Mouse (Mus musculus) MEL (cell line): ENCODE measurements around the gene Ttbk2. TPM values are rescaled to one million over a fixed set of nuclear protein-coding genes. Genes with fewer than 3 reads are reported as not detected.

ENCODE experiments used
- DNase-seq: peaks from one replicate; pipeline ENCODE4 v3.0.0; 2011; ENCODE audit warnings: low read depth, low spot score
- H3K27ac ChIP-seq: 2 replicates; pipeline ENCODE4 v1.5.1; 2012; ENCODE audit warnings: low read depth, mild to moderate bottlenecking, control low read depth, low read length, moderate library complexity; ENCODE audit not compliant: control insufficient read depth
- H3K27me3 ChIP-seq, 2 experiments: fragments of 150-350 bp in 1 of 2; sonication (generic) in 1 of 2; 2 replicates each; pipeline ENCODE4 v1.6.1; 2012; ENCODE audit warnings: low read length in 2 of 2, mild to moderate bottlenecking in 2 of 2, improper control_type of control experiment in 1 of 2, moderate library complexity in 1 of 2; ENCODE audit not compliant: insufficient read depth in 2 of 2, control insufficient read depth in 1 of 2
- H3K36me3 ChIP-seq, 2 experiments: 2 replicates each; pipeline ENCODE4 v1.6.1; 2012 to 2014; ENCODE audit warnings: low read length in 2 of 2, improper control_type of control experiment in 1 of 2, inconsistent platforms in 1 of 2, mild to moderate bottlenecking in 1 of 2; ENCODE audit not compliant: insufficient read depth in 2 of 2, control insufficient read depth in 1 of 2
- H3K4me1 ChIP-seq, 2 experiments: fragments of 150-350 bp in 1 of 2; sonication (generic) in 1 of 2; 2 replicates each; pipeline ENCODE4 v1.6.1; 2012; ENCODE audit warnings: low read length in 2 of 2, improper control_type of control experiment in 1 of 2, mild to moderate bottlenecking in 1 of 2; ENCODE audit not compliant: insufficient read depth in 2 of 2, control insufficient read depth in 1 of 2
- H3K4me3 ChIP-seq, 2 experiments: fragments of 150-350 bp in 1 of 2; sonication (generic) in 1 of 2; 2 replicates each; pipeline ENCODE4 v1.5.1; 2012; ENCODE audit warnings: low read depth in 2 of 2, low read length in 2 of 2, mild to moderate bottlenecking in 2 of 2, moderate library complexity in 2 of 2, control low read depth in 1 of 2, improper control_type of control experiment in 1 of 2; ENCODE audit not compliant: control insufficient read depth in 1 of 2, insufficient read depth in 1 of 2
- H3K79me2 ChIP-seq: 2 replicates; pipeline ENCODE4 v1.6.1; 2012; ENCODE audit warnings: mild to moderate bottlenecking, low read length, moderate library complexity; ENCODE audit not compliant: control insufficient read depth, poor library complexity, insufficient read depth
- H3K9ac ChIP-seq: 2 replicates; pipeline ENCODE4 v1.6.1; 2012; ENCODE audit warnings: low read depth, mild to moderate bottlenecking, control low read depth, low read length, moderate library complexity; ENCODE audit not compliant: control insufficient read depth, poor library complexity, severe bottlenecking
- H3K9me3 ChIP-seq: fragments of 150-350 bp; sonication (generic); replicated peaks from 2 replicates; pipeline ENCODE4 v1.6.1; 2012; ENCODE audit warnings: mild to moderate bottlenecking, low read length, improper control_type of control experiment, moderate library complexity; ENCODE audit not compliant: insufficient read depth
- BHLHE40 ChIP-seq: IDR thresholded peaks from 2 replicates; pipeline ENCODE4 v1.6.1; 2012; ENCODE audit warnings: low read depth, mild to moderate bottlenecking, inconsistent platforms, low read length, improper control_type of control experiment, borderline replicate concordance
- CHD2 ChIP-seq: IDR thresholded peaks from 2 replicates; pipeline ENCODE4 v1.6.1; 2011; ENCODE audit warnings: low read length, improper control_type of control experiment
- ELF1 ChIP-seq: IDR thresholded peaks from 2 replicates; pipeline ENCODE4 v1.6.1; 2014; ENCODE audit warnings: low read depth, mild to moderate bottlenecking, inconsistent platforms, low read length, improper control_type of control experiment, moderate library complexity
- ETS1 ChIP-seq: IDR thresholded peaks from 2 replicates; pipeline ENCODE4 v1.6.1; 2012; ENCODE audit warnings: low read depth, mild to moderate bottlenecking, inconsistent platforms, low read length, improper control_type of control experiment, moderate library complexity
- GATA1 ChIP-seq: IDR thresholded peaks from 2 replicates; pipeline ENCODE4 v1.6.1; 2011; ENCODE audit warnings: low read depth, low read length, improper control_type of control experiment
- HCFC1 ChIP-seq: IDR thresholded peaks from 2 replicates; pipeline ENCODE4 v1.6.1; 2012; ENCODE audit warnings: low read depth, mild to moderate bottlenecking, inconsistent platforms, low read length, improper control_type of control experiment, moderate library complexity
- KAT2A ChIP-seq: conservative IDR thresholded peaks from 2 replicates; pipeline ENCODE4 v1.6.1; 2012; ENCODE audit warnings: low read depth, low read length, improper control_type of control experiment, inconsistent platforms
- MAFK ChIP-seq: IDR thresholded peaks from 2 replicates; pipeline ENCODE4 v1.6.1; 2011; ENCODE audit warnings: low read depth, mild to moderate bottlenecking, low read length, improper control_type of control experiment, borderline replicate concordance
- MEF2A ChIP-seq: IDR thresholded peaks from 2 replicates; pipeline ENCODE4 v1.6.1; 2014; ENCODE audit warnings: low read depth, mild to moderate bottlenecking, inconsistent platforms, low read length, improper control_type of control experiment; ENCODE audit not compliant: poor library complexity, insufficient replicate concordance, severe bottlenecking; ENCODE audit errors: extremely low read depth
- MYC ChIP-seq: IDR thresholded peaks from 2 replicates; pipeline ENCODE4 v1.6.1; 2011; ENCODE audit warnings: low read depth, mild to moderate bottlenecking, low read length, improper control_type of control experiment, moderate library complexity
- POLR2A ChIP-seq, 2 experiments: IDR thresholded peaks; 2 replicates each; pipeline ENCODE4 v1.6.1; 2011 to 2012; ENCODE audit warnings: low read length in 2 of 2, mild to moderate bottlenecking in 2 of 2, control low read depth in 1 of 2, improper control_type of control experiment in 1 of 2, low read depth in 1 of 2, moderate library complexity in 1 of 2; ENCODE audit not compliant: control insufficient read depth in 1 of 2, insufficient read depth in 1 of 2, poor library complexity in 1 of 2
- POLR2AphosphoS2 ChIP-seq: IDR thresholded peaks from 2 replicates; pipeline ENCODE4 v1.6.1; 2011; ENCODE audit warnings: low read length, improper control_type of control experiment
- POLR2AphosphoS5 ChIP-seq: IDR thresholded peaks from 2 replicates; pipeline ENCODE4 v1.6.1; 2012; ENCODE audit warnings: low read depth, borderline replicate concordance, mild to moderate bottlenecking, inconsistent platforms, low read length, moderate library complexity, mixed read lengths
- RAD21 ChIP-seq: IDR thresholded peaks from 2 replicates; pipeline ENCODE4 v1.6.1; 2011; ENCODE audit warnings: mild to moderate bottlenecking, low read depth, low read length, improper control_type of control experiment
- RCOR1 ChIP-seq: IDR thresholded peaks from 2 replicates; pipeline ENCODE4 v1.6.1; 2012; ENCODE audit warnings: low read depth, mild to moderate bottlenecking, inconsistent platforms, low read length, improper control_type of control experiment
- TBP ChIP-seq: IDR thresholded peaks from 2 replicates; pipeline ENCODE4 v1.8.0; 2011; ENCODE audit warnings: low read depth, low read length, improper control_type of control experiment
- USF1 ChIP-seq: IDR thresholded peaks from 2 replicates; pipeline ENCODE4 v1.6.1; 2014; ENCODE audit warnings: low read depth, mild to moderate bottlenecking, inconsistent platforms, low read length, improper control_type of control experiment, moderate library complexity
- USF2 ChIP-seq, 2 experiments: IDR thresholded peaks; 2 replicates each; pipeline ENCODE4 v1.6.1; 2011 to 2012; ENCODE audit warnings: improper control_type of control experiment in 2 of 2, low read length in 2 of 2, borderline replicate concordance in 1 of 2, inconsistent platforms in 1 of 2, low read depth in 1 of 2, mild to moderate bottlenecking in 1 of 2; ENCODE audit not compliant: insufficient read depth in 1 of 2
- ZC3H11A ChIP-seq: IDR thresholded peaks from 2 replicates; pipeline ENCODE4 v1.6.1; 2012; ENCODE audit warnings: low read depth, mild to moderate bottlenecking, inconsistent platforms, low read length, improper control_type of control experiment
- ZMIZ1 ChIP-seq: IDR thresholded peaks from 2 replicates; pipeline ENCODE4 v1.6.1; 2012; ENCODE audit warnings: low read depth, mild to moderate bottlenecking, inconsistent platforms, low read length, improper control_type of control experiment, moderate library complexity
- polyA plus RNA-seq, 2 experiments: library from polyadenylated mRNA; stranded (reverse) in 1 of 2; unstranded in 1 of 2; fragments of >175 nt in 1 of 2; fragments of >200 nt in 1 of 2; gene quantifications; 2 replicates each; pipeline versions ENCODE4 v1.2.1 to v1.2.4; 2012; ENCODE audit warnings: low replicate concordance in 2 of 2, low read depth in 1 of 2; ENCODE audit not compliant: insufficient read length in 2 of 2, insufficient read depth in 1 of 2, missing spikeins in 1 of 2
- total RNA-seq: library from RNA; depleted of rRNA; stranded (reverse); fragments of 300-350 nt; gene quantifications from 2 replicates; pipeline ENCODE4 v1.2.3, GENCODE M21; 2012

Gene Ttbk2
- total and polyA plus RNA-seq, 3 experiments, result 2.1 to 3.0 TPM; not detected in 1

- Histone ChIP-seq H3K9ac (no peak overlapping the region), H3K27me3 (no peaks in the 10 kb centered on the region), H3K4me3 (no peak overlapping the region), H3K79me2 (no peaks in the 10 kb centered on the region), H3K9me3 (no peaks in the 10 kb centered on the region), H3K4me1 (no peaks in the 10 kb centered on the region), H3K27ac (no peak overlapping the region), H3K36me3 (peaks cover 0 to 13% of the 10 kb centered on the region in 2 experiments; a peak in 2 of 4 replicates)
- no peak for DNase-seq
- no peak for TF ChIP-seq ZMIZ1
- TF ChIP-seq ETS1, result no peak
- TF ChIP-seq USF2 (IDR thresholded peaks at IDR 0.05; ENCODE audit: borderline replicate concordance in 1 of 2, insufficient read depth in 1 of 2, low read depth in 1 of 2, low read length in 2 of 2), result no peak
- no peak for TF ChIP-seq RCOR1
- TF ChIP-seq RAD21, result no peak
- TF ChIP-seq MAFK, result no peak
- TF ChIP-seq KAT2A, result no peak
- TF ChIP-seq USF1, result no peak
- TF ChIP-seq HCFC1, result no peak
- no peak for TF ChIP-seq TBP
- no peak for TF ChIP-seq ELF1
- TF ChIP-seq POLR2A (IDR thresholded peaks at IDR 0.05; ENCODE audit: control insufficient read depth in 1 of 2, insufficient read depth in 1 of 2, low read depth in 1 of 2, low read length in 2 of 2, poor library complexity in 1 of 2), result no peak
- no peak for TF ChIP-seq MEF2A
- TF ChIP-seq ZC3H11A, result no peak
- TF ChIP-seq POLR2AphosphoS2, result no peak
- no peak for TF ChIP-seq BHLHE40
Observed at GRCm38 (mm10) chr2:120896361-120896760, 46.0 kb upstream of the Ttbk2 start.

GRCm38 (mm10) chr2:120887601-120888000, 37.2 kb upstream of the Ttbk2 start:
- no peak overlapping the region for H3K9ac ChIP-seq
- H3K27me3 ChIP-seq, result no peaks in the 10 kb centered on the region
- H3K4me3 ChIP-seq, result no peak overlapping the region
- no peaks in the 10 kb centered on the region for H3K9me3 ChIP-seq
- H3K36me3 ChIP-seq, result peaks cover 0 to 9% of the 10 kb centered on the region in 2 experiments; a peak in 2 of 4 replicates
- TF ChIP-seq POLR2AphosphoS5 (no peak), GATA1 (no peak), CHD2 (no peak), MYC (no peak), HCFC1 (no peak), ZMIZ1 (no peak)
- H3K4me1 ChIP-seq, result peaks cover 0 to 3% of the 10 kb centered on the region in 2 experiments; a peak in 1 of 4 replicates
- no peak for DNase-seq
- no peaks in the 10 kb centered on the region for H3K79me2 ChIP-seq
- H3K27ac ChIP-seq, result no peak overlapping the region
